Mouse (Mus musculus) lung, adult 2 months (tissue): Measurements from ENCODE around the gene Acvr2b.

Experiments
- CTCF ChIP-seq: fragments of 200-500 bp; IDR thresholded peaks from 2 replicates; pipeline ENCODE4 v1.5.1; 2011; ENCODE audit warnings: mild to moderate bottlenecking, low read length, control low read depth; ENCODE audit not compliant: insufficient read depth
- POLR2A ChIP-seq: fragments of 200-500 bp; IDR thresholded peaks from 2 replicates; pipeline ENCODE4 v1.6.1; 2011; ENCODE audit warnings: low read depth, mild to moderate bottlenecking, control low read depth, low read length, borderline replicate concordance; ENCODE audit errors: extremely low read depth

DNA sequence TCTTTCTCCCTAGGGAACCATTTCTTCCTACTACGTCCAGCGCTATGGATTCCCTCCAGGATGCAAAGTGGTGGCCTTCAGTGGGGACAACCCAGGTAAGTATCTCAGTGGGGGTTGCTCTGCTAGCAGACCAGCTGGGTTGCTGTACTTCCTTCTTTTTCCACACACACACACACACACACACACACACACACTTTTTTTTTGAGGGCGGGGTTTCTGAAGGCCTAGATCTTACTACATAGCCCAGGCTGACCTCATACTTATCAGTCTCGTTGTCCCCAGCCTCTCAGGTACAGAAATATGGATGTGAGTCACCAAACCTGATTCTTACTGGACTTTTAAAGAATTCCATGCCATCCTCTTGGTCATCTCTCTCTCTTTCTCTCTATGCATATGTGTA is 23.7 kb upstream of the Acvr2b start:
- no peak for TF ChIP-seq POLR2A
- TF ChIP-seq CTCF: no peak
